Mouse (Mus musculus) effector memory CD4-positive, alpha-beta T cell, adult 5 months (primary cell): ENCODE results near the gene Gm49368. TPM values are rescaled to one million over a fixed set of nuclear protein-coding genes. Genes with fewer than 3 reads are reported as not detected.

ENCODE experiments used
- polyA plus RNA-seq: library from polyadenylated mRNA; unstranded; fragments of 100-300 nt; shearing (Covaris generic); gene quantifications from one replicate; pipeline ENCODE4 v1.2.1, GENCODE M21; 2017

Gene Gm49368
- not detected for polyA plus RNA-seq

GRCm38 (mm10) chr7:128062456-128062855 is at the start of gene Gm49368, which contains the start of gene Itgam:
TSS of gene Gm49368 (plus strand) at chr7:128062683.
TSS of gene Itgam (plus strand) at chr7:128062640.

GRCm38 (mm10) chr7:128128741-128129720 is 66.5 kb downstream of the Gm49368 start, which contains the start of gene Itgax:
TSS of gene Itgax (plus strand) at chr7:128129547.

GRCm38 (mm10) chr7:128154076-128154475 is 91.6 kb downstream of the Gm49368 start, which contains the start of gene Itgad:
TSS of gene Itgad (plus strand) at chr7:128154376.

Other genes with a start within 250 kb of the Gm49368 start
- 111 TPM for gene Stx4a, start 238.4 kb upstream of the Gm49368 start, polyA plus RNA-seq
- gene Stx1b, start 238.1 kb upstream of the Gm49368 start, polyA plus RNA-seq, result 0.41 TPM
- 25.8 TPM for gene Zfp646, start 186.5 kb upstream of the Gm49368 start, polyA plus RNA-seq
- gene Zfp668, start 185.9 kb upstream of the Gm49368 start, polyA plus RNA-seq, result 9.0 TPM
- 0.51 TPM for gene Prss53, start 171.7 kb upstream of the Gm49368 start, polyA plus RNA-seq
- not detected for gene Gm21974, start 167.2 kb upstream of the Gm49368 start, polyA plus RNA-seq
- 47.2 TPM for gene Vkorc1, start 167.1 kb upstream of the Gm49368 start, polyA plus RNA-seq
- 39.1 TPM for gene Bckdk, start 158.6 kb upstream of the Gm49368 start, polyA plus RNA-seq
- gene Kat8, start 150.2 kb upstream of the Gm49368 start, polyA plus RNA-seq, result 32.7 TPM
- gene Prss8, start 132.6 kb upstream of the Gm49368 start, polyA plus RNA-seq, result not detected
- gene Prss36, start 116.0 kb upstream of the Gm49368 start, polyA plus RNA-seq, result 1.7 TPM
- 253 TPM for gene Fus, start 95.2 kb upstream of the Gm49368 start, polyA plus RNA-seq
- gene Pycard, start 68.8 kb upstream of the Gm49368 start, polyA plus RNA-seq, result 95.9 TPM
- gene Trim72, start 58.7 kb upstream of the Gm49368 start, polyA plus RNA-seq, result not detected
- gene Itgam, start within 50 bp of the Gm49368 start, polyA plus RNA-seq, result 0.39 TPM
- gene Itgax, start 66.9 kb downstream of the Gm49368 start, polyA plus RNA-seq, result 0.72 TPM
- gene Itgad, start 91.7 kb downstream of the Gm49368 start, polyA plus RNA-seq, result 0.26 TPM
- gene Cox6a2, start 143.7 kb downstream of the Gm49368 start, polyA plus RNA-seq, result not detected
- 17.4 TPM for gene Armc5, start 174.7 kb downstream of the Gm49368 start, polyA plus RNA-seq
- gene 9130023H24Rik, start 175.3 kb downstream of the Gm49368 start, polyA plus RNA-seq, result 0.71 TPM
- gene Tgfb1i1, start 184.1 kb downstream of the Gm49368 start, polyA plus RNA-seq, result 0.59 TPM
- gene Slc5a2, start 203.0 kb downstream of the Gm49368 start, polyA plus RNA-seq, result 0.44 TPM
- 23.6 TPM for gene BC017158, start 235.5 kb downstream of the Gm49368 start, polyA plus RNA-seq